Mouse (Mus musculus) kidney, adult 2 months (tissue): Measurements from ENCODE around the gene Itih2.

Experiments
- CTCF ChIP-seq: fragments of 200-500 bp; conservative IDR thresholded peaks from 2 replicates; pipeline ENCODE4 v1.5.1; 2011; ENCODE audit warnings: low read depth, mild to moderate bottlenecking, control low read depth, low read length, moderate library complexity, mixed read lengths; ENCODE audit not compliant: insufficient read depth, insufficient read length
- POLR2A ChIP-seq: fragments of 200-500 bp; IDR thresholded peaks from one replicate; pipeline ENCODE4 v1.6.1; 2011; ENCODE audit warnings: low read depth, low read length, control low read depth

DNA sequence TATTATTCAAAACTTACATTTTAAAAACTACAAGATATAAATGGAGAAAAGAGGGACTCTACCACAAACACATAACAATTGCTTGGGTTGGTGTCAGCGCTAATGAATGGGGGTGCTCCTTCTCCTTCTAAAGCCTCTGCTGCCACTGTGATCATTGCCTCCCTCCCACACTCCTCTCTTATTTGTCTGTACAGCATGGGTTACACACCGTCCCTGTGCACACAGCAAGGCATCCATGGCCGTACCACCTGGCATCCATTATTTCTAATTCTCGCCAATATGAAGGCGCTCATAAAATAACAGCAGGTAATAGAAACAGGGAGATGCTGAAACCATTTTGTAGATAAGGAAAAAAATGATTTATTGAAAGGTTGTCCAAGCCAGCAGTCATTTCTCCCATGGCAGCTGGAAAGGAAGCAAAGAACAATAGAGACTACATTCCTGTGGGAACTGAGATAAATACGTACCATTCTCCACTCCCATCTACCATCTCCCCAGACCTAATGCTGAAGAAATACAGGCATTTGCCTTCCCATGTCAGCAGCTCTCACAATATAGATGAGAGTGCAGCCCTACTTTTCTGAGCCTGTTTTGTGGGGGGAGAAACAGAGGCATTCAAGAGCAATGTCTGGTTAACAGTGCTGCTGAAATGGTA, 22.5 kb downstream of the Itih2 start:
- TF ChIP-seq POLR2A (no peak), CTCF (no peak)
